Mouse (Mus musculus): Measurements from ENCODE around the gene Psd4. TPM values are rescaled to one million over a fixed set of nuclear protein-coding genes. Genes with fewer than 3 reads are reported as not detected.

Psd4 gene
- polyA plus RNA-seq (2015; fragmentation: Nextera tagmentation; extraction: Ambion mirVana) = 0.23 and 0.40 TPM in 2 replicates

- Histone ChIP-seq H3K36me3 (ENCODE audit: poor library complexity, severe bottlenecking) (no peaks in the 10 kb centered on the region), H3K9me3 (replicated peaks) (no peaks in the 10 kb centered on the region), H3K4me2 (peak within 1 kb of the TSS; percentile 78), H3K4me3 (peak within 1 kb of the TSS; percentile 41), H3K4me1 (peaks cover 4% of the 10 kb centered on the region; the same call in 1 of the 2 replicates), H3K27me3 (peaks cover 19% of the 10 kb centered on the region), H3K27ac (no peak within 1 kb of the TSS), H3K9ac (peak within 1 kb of the TSS; percentile 59)
- 3% methylated on average over 47 of the region's 47 CpGs for WGBS
- peak; percentile 82 for ATAC-seq
Measured at GRCm38 (mm10) chr2:24367030-24367894, at the start of gene Psd4. Gene Psd4, plus strand, starts transcription at chr2:24367580.

GRCm38 (mm10) chr2:24317919-24318598 is 49.3 kb upstream of the Psd4 start:
- ATAC-seq = no peak
- WGBS = 85% methylated on average over 4 of the region's 4 CpGs
- no peaks in the 10 kb centered on the region for H3K9me3 ChIP-seq (replicated peaks)

GRCm38 (mm10) chr2:24335333-24335732 is 32.0 kb upstream of the Psd4 start:
- H3K4me2 ChIP-seq = no peak overlapping the region
- no peak overlapping the region for H3K9ac ChIP-seq
- no peak overlapping the region for H3K4me3 ChIP-seq
- 68% methylated on average over 3 of the region's 3 CpGs for WGBS
- H3K9me3 ChIP-seq (replicated peaks) = no peaks in the 10 kb centered on the region
- H3K27ac ChIP-seq = no peak overlapping the region
- no peaks in the 10 kb centered on the region for H3K36me3 ChIP-seq (ENCODE audit: poor library complexity, severe bottlenecking)
- H3K4me1 ChIP-seq = no peaks in the 10 kb centered on the region
- H3K27me3 ChIP-seq = no peaks in the 10 kb centered on the region
- ATAC-seq = no peak

More at GRCm38 (mm10) chr2:24317919-24318598, 49.3 kb upstream of the Psd4 start:
- H3K4me1 ChIP-seq = no peaks in the 10 kb centered on the region
- no peaks in the 10 kb centered on the region for H3K36me3 ChIP-seq (ENCODE audit: poor library complexity, severe bottlenecking)
- H3K4me3 ChIP-seq = no peak overlapping the region
- H3K27me3 ChIP-seq = no peaks in the 10 kb centered on the region
- H3K27ac ChIP-seq = no peak overlapping the region
- no peak overlapping the region for H3K9ac ChIP-seq
- no peak overlapping the region for H3K4me2 ChIP-seq

GRCm38 (mm10) chr2:24336545-24336944 is 30.8 kb upstream of the Psd4 start, which contains the start of gene Il1rn:
Gene Il1rn, plus strand, starts transcription at chr2:24336853.
- Histone ChIP-seq H3K4me2 (no peak within 1 kb of the TSS), H3K4me3 (no peak within 1 kb of the TSS), H3K27ac (no peak within 1 kb of the TSS), H3K4me1 (no peaks in the 10 kb centered on the region), H3K9me3 (replicated peaks) (no peaks in the 10 kb centered on the region), H3K27me3 (no peaks in the 10 kb centered on the region), H3K36me3 (ENCODE audit: poor library complexity, severe bottlenecking) (no peaks in the 10 kb centered on the region), H3K9ac (no peak within 1 kb of the TSS)
- 82% methylated on average over 2 of the region's 2 CpGs for WGBS
- no peak for ATAC-seq

GRCm38 (mm10) chr2:24341395-24341885 is 25.9 kb upstream of the Psd4 start:
- no peaks in the 10 kb centered on the region for H3K4me1 ChIP-seq
- ATAC-seq = no peak
- WGBS = 70% methylated on average over 3 of the region's 3 CpGs

GRCm38 (mm10) chr2:24344619-24345018 is 22.8 kb upstream of the Psd4 start:
- Histone ChIP-seq H3K4me3 (no peak overlapping the region), H3K4me2 (no peak overlapping the region), H3K27ac (no peak overlapping the region), H3K27me3 (no peaks in the 10 kb centered on the region), H3K9me3 (replicated peaks) (no peaks in the 10 kb centered on the region), H3K36me3 (ENCODE audit: poor library complexity, severe bottlenecking) (no peaks in the 10 kb centered on the region), H3K4me1 (no peaks in the 10 kb centered on the region), H3K9ac (no peak overlapping the region)
- ATAC-seq = no peak
- WGBS = 72% methylated on average over 4 of the region's 4 CpGs

More at GRCm38 (mm10) chr2:24341395-24341885, 25.9 kb upstream of the Psd4 start:
- Histone ChIP-seq H3K36me3 (ENCODE audit: poor library complexity, severe bottlenecking) (no peaks in the 10 kb centered on the region), H3K27ac (no peak overlapping the region), H3K9ac (no peak overlapping the region), H3K4me2 (no peak overlapping the region), H3K27me3 (no peaks in the 10 kb centered on the region), H3K4me3 (no peak overlapping the region), H3K9me3 (replicated peaks) (no peaks in the 10 kb centered on the region)

GRCm38 (mm10) chr2:24345056-24345455 is 22.3 kb upstream of the Psd4 start:
- ATAC-seq = no peak
- Histone ChIP-seq H3K4me3 (no peak overlapping the region), H3K9ac (no peak overlapping the region), H3K27me3 (no peaks in the 10 kb centered on the region), H3K4me2 (no peak overlapping the region), H3K36me3 (ENCODE audit: poor library complexity, severe bottlenecking) (no peaks in the 10 kb centered on the region), H3K9me3 (replicated peaks) (no peaks in the 10 kb centered on the region), H3K27ac (no peak overlapping the region), H3K4me1 (no peaks in the 10 kb centered on the region)
- WGBS = 72% methylated on average over 8 of the region's 8 CpGs

GRCm38 (mm10) chr2:24347926-24348325 is 19.5 kb upstream of the Psd4 start:
- no peak overlapping the region for H3K9ac ChIP-seq
- no peak overlapping the region for H3K27ac ChIP-seq
- H3K27me3 ChIP-seq = no peaks in the 10 kb centered on the region
- H3K4me3 ChIP-seq = no peak overlapping the region
- WGBS = 86% methylated on average over 1 of the region's 1 CpGs
- no peaks in the 10 kb centered on the region for H3K9me3 ChIP-seq (replicated peaks)
- no peak for ATAC-seq
- no peak overlapping the region for H3K4me2 ChIP-seq
- H3K36me3 ChIP-seq (ENCODE audit: poor library complexity, severe bottlenecking) = no peaks in the 10 kb centered on the region
- H3K4me1 ChIP-seq = no peaks in the 10 kb centered on the region

- Histone ChIP-seq H3K9me3 (replicated peaks) (no peaks in the 10 kb centered on the region), H3K4me2 (no peak overlapping the region), H3K36me3 (ENCODE audit: poor library complexity, severe bottlenecking) (no peaks in the 10 kb centered on the region), H3K27ac (no peak overlapping the region), H3K4me3 (no peak overlapping the region), H3K27me3 (no peaks in the 10 kb centered on the region), H3K9ac (no peak overlapping the region), H3K4me1 (no peaks in the 10 kb centered on the region)
- ATAC-seq = no peak
- 76% methylated on average over 2 of the region's 2 CpGs for WGBS
Measured at GRCm38 (mm10) chr2:24351159-24351558, 16.2 kb upstream of the Psd4 start.

GRCm38 (mm10) chr2:24353042-24353441 is 14.3 kb upstream of the Psd4 start:
- Histone ChIP-seq H3K27me3 (no peaks in the 10 kb centered on the region), H3K9ac (no peak overlapping the region), H3K4me2 (no peak overlapping the region), H3K4me1 (no peaks in the 10 kb centered on the region), H3K36me3 (ENCODE audit: poor library complexity, severe bottlenecking) (no peaks in the 10 kb centered on the region), H3K9me3 (replicated peaks) (no peaks in the 10 kb centered on the region), H3K27ac (no peak overlapping the region), H3K4me3 (no peak overlapping the region)
- no peak for ATAC-seq
- WGBS = 89% methylated on average over 2 of the region's 2 CpGs

- Histone ChIP-seq H3K27me3 (no peaks in the 10 kb centered on the region), H3K9me3 (replicated peaks) (no peaks in the 10 kb centered on the region), H3K4me2 (no peak overlapping the region), H3K9ac (no peak overlapping the region), H3K4me3 (no peak overlapping the region), H3K4me1 (no peaks in the 10 kb centered on the region), H3K36me3 (ENCODE audit: poor library complexity, severe bottlenecking) (no peaks in the 10 kb centered on the region), H3K27ac (no peak overlapping the region)
- WGBS = 8% methylated on average over 1 of the region's 1 CpGs
- no peak for ATAC-seq
Measured at GRCm38 (mm10) chr2:24357642-24358041, 9.7 kb upstream of the Psd4 start.

- H3K4me2 ChIP-seq = no peak overlapping the region
- no peaks in the 10 kb centered on the region for H3K27me3 ChIP-seq
- ATAC-seq = no peak
- H3K4me3 ChIP-seq = no peak overlapping the region
- no peaks in the 10 kb centered on the region for H3K36me3 ChIP-seq (ENCODE audit: poor library complexity, severe bottlenecking)
- no peaks in the 10 kb centered on the region for H3K9me3 ChIP-seq (replicated peaks)
- H3K9ac ChIP-seq = no peak overlapping the region
- no peak overlapping the region for H3K27ac ChIP-seq
- WGBS = 91% methylated on average over 1 of the region's 1 CpGs
- no peaks in the 10 kb centered on the region for H3K4me1 ChIP-seq
Measured at GRCm38 (mm10) chr2:24359347-24359746, 8.0 kb upstream of the Psd4 start.
